Mouse (Mus musculus) cerebellum, adult 18-20 months (tissue): ENCODE measurements at regions not wholly inside any gene's neighbourhood (a gene's known extent, or its start where the extent isn't known, plus 50 kb on each side); places are given as distances from the start of the nearest gene placed in this dataset.

ENCODE experiments used
- DNase-seq, 2 experiments: peaks; one replicate each; pipeline ENCODE4 v3.0.0; 2021

DNA sequence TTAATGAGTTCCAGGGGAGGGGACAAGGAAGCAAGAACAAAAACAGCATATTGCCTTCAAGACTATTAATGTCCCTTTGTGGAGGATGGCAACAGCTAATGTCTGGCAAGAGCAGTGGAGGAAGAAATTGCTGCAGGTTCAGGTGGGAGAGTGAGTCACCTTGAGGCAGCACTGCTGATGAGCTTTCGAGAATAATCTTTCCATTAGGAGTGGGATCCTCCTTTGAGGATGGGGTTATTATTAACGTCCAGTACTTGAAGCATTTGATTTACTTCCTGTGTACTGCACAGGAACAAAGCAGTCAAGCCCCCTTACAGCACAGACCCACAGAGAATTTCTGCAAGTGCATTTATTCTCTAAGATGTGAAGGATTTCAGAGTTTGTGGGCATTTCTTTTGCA lies 671.2 kb upstream of the Stxbp6 start:
- no peak for DNase-seq

DNA sequence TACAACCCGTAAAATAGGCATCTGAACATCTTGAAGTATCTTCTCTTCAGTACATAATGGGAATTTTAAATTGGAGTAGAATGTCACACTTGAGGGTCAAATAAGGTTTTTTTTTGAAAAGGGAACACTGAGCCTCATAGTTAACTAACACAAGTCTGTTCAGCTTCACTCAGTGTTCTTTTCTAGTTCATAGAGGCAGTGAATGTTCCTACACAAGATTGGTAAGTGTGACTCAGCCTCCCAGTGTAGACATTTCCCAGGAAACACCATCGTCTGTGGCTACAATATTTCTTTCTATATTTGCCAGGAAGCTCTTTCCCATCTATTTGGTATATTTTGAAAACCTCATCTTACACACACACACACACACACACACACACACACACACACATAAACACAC lies 670.1 kb upstream of the Stxbp6 start:
- DNase-seq, result no peak

DNA sequence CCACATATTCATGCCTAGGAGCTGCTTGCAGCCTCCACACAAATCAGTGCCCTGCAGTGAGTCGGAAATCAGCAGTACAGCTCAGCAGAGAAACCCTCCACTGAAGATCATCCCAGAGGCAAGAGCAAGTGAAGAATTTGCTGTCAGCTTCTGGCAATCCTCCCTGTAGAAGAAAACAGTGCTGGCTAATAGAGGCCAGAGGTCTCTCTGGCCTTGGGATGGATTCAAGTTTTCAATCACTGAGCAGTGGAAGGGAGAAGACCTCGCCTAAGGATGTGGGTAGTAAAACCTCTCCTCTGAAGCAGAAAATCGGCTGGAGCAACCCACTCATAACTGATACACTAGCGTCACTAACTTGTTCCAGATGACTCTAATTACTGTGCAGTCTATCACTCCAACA lies 659.2 kb upstream of the Stxbp6 start:
- no peak for DNase-seq

DNA sequence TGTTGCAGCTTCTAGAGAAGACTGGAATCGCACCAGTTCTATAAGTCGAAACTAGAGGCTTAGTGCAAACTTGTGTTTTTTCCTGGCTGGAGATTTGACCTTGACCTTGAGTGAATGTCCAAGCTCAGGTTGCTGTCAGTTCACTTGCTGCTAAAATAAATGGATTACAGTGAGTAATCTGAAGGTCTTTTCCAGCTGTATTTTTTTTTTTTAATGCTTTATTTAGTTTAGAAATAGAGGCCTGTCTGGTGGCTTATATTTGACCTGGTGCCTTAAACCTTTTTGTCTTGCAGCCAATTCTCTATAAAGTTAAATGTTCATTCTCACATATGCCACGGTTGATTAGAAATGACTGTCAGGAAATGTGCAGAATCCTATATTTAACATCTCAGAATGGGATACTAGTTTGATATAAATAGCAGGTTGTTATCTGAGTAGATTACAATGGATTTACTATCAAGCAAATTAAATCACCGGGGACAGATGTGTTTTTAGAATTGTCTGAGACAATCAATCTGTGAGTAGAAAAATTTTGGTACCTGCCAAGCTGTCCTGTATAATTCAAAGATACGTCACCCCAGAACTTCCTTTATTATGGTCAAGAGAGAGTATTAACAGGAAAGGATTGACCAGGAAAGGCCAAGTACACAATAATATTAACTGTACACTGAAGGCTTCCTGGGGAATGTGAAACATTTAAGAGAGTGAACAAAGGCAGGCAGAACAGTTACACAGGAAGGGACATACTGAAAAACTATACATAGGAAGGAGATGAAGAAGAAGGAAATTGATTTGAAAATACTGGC lies 650.3 kb upstream of the Stxbp6 start:
- no peak for DNase-seq

DNA sequence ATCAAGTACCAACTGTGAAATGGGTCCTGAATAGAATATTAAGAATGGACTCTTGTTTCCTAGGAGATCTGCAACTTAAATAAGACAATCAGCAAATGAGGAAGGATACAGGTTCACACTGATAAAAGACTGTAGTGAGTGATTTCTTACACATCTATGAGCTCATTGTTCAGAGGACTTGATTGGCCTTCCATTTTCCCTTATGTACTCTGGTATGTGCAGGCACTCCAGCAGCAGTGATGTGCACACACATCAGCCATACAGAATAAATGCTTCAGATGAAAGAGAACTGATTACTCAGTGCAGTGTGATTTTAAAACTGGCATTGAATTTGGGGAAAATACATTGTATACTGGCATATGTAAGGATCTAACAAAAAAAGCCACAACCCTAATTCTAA lies 636.8 kb upstream of the Stxbp6 start:
- DNase-seq, result no peak

DNA sequence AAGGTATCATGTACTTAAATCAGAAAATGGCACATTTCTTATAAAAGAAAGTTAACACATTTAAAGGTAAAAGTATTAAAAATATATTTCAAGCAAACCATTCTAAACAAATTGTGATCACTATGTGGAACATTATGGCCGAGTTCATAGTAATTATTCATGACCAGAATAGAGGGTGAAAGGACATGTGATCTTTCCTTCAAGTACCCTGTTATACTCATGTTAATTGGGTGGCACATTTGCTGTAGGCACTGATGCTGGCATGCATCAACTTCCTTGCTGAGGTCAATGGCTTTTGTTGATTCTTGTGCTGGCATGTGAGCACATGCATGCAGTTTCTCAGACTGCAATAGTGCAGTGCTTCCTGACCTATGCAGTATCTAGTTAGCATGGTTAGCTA lies 636.3 kb upstream of the Stxbp6 start:
- no peak for DNase-seq

DNA sequence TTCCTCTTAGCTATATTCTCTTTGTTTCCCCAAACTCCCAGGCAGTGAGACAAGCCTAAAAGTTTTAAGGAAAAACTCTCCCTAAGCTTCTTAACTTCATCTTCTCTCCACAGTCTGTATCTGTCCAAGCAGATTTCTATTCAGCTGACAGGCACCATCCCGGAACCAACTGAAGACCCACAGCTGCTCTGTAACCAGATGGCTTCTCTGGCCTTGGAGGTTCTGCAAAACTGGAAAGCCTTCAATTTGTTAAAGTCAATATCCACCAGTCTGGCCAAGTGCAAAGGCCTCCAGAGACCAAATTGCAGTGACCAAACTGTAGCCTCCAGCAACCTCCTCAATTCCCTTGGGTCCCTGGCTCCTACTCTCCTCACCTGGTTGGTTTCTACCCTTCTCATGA lies 614.8 kb upstream of the Stxbp6 start:
- no peak for DNase-seq

DNA sequence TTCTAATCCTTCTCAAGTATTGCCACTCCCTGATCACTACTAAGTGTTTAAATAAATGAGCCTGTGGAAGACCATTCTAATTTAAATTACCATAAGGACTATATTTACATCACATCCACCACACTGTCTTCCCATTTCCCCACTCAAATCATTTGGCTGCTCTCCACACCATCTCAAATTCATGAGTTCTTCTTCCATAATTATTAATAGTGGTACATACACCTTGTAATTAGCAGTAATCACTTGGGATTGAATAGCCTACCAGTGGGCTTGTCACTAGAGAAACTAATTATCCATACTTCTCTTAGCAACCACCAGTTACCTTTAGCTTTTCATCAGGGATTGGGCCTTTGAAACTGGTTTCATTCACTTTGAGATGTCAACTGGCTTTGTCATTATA lies 612.3 kb upstream of the Stxbp6 start:
- DNase-seq, result no peak

DNA sequence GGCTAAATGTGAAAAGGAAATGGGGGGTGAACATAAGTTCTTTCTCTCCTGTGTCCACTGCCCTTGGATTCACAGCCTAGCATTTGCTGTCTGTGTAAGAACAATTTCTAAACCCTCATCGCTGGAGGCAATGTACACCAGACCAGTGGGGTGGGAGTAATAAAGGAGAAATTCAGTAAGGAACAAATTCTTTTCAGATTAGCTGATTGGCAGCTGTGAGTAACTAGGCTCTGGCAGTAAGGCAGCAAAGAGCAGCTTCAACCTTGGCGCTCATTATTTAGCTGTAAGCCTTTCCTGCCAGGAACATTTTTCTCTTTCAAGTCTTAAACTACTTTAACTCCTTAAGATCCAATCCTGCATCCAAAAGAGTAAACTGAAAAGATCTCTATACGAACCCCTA lies 597.9 kb upstream of the Stxbp6 start:
- no peak for DNase-seq

DNA sequence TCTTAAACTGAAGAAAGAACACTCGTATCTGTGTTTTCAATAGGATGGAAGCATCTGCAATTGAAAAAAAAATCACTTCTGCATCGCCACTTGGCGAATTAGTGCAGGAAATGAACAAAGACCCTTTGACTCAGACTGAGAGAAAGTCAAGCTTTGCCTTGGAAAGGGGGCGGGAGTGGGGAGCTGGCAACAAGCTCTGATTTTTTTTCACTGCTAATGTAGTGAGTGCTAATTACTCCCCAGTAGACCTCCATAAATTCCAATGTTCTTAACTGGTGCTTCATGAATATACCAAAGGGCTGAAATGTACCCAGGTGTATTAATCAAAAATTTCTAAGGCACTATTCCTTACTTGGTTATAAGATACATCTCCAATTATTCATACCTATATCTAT lies 597.0 kb upstream of the Stxbp6 start:
- DNase-seq, result no peak

DNA sequence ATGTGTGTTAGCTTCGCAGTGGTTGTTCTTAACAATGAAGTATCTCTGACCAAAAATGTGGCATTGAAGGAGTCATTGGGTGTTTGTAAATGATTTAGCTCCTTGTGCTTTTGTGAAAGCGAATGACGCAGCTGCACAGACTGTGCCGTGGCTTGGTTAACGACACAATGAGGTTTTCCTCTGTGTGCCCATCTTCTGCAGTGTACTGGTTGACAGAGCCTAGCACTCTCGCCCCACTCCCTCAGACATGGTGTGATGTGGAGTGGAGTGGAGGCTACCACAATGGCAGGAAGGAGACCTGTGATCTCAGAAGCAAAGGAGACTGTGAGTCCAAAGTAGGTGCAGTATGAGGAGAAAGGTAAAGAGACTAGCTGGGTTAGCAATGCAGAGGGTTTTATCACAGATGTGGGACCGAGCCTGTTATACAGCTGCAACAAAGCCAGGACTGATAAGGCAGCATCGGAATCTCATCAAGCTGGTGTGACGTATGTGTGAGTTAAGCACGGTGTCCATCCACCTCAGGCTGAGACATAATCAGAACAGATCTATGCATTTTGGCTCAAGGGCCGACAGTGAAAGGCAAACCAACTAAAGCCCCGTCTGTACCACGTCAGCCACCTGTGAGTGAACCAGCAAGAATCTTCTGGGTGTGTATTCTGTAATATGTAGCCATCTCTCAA lies 596.5 kb upstream of the Stxbp6 start:
- no peak for DNase-seq

DNA sequence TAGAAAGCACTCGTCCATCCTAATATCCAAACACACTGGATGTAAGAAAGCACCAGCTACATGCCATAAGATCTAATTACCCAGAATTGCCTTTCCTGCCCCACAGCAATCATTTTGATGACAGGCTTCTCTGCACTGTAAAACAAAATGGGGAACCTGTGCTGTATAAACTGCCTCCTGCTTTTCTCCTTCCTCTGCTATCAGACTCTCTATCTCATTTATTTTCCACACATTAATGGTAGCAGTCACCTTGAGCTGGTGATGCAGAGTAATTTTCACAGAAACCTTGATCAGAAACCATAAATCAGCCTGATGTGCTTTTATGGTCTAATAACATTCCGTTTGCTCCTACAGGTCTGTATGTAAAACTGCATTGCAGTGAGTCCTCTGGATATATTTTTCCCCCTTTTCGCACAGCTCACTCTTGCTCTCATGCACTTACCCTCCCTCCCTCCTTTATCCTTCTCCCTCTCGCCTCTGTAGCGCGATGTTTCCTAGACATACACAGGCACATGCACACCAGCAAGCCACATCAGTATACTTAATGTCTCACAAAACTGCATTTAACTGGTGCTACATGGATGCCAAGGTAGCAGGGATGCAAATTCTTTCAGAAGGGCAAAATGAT lies 595.9 kb upstream of the Stxbp6 start:
- DNase-seq, result no peak

DNA sequence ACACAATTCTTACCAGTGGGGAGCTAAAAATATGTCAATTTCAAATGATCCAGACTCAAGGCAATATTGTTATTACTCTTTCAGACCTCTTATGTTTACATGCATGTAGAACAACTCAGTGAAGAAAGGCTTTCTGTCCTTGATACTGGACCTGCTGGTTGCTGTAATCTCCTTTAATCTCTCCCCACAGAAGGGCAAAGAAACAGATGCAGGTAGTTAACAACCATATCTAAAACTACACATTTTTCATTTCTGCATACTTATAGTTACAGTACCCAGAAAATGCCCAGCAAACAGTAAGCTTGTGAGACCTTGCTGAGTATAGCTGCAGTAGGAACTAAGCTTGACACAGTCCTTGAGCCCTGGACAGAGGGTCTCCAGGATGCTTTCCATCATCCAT lies 585.1 kb upstream of the Stxbp6 start:
- no peak for DNase-seq

DNA sequence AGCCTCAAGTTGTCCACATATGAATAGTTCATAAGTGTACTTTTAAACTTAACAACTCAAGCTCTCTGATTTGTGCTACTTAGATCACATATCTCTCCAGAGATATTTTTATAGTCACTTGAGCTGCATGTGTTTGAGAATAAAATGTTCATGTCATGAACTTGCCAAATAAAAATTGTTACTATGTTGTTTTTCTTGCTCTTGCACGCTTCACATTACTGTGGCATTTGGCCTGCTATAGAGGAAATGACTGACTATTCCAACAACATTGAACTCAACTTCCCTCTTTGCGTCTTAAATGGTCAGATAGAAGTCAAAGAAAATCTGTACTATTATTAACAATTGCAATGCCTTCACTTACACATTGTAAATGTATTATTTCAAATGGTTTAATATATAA lies 582.1 kb upstream of the Stxbp6 start:
- DNase-seq, result no peak

DNA sequence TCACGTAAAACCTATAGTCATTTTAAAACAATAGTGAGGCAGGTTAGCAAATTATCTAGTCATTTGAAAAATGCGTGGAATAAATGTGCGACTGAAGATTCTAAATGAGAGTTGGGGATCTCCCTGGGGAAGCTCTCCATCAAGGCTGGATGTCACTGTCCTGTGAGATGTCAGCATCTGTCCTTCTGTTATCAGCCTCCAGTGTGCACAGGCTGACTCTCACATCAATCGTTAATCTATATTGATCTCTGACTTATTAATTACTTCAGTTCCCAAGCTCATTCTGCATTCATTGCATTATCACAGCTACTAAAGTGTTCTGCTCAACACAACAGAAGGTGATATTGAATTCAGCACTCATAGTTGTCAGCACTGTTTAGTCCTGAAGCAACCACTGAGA lies 574.1 kb upstream of the Stxbp6 start:
- no peak for DNase-seq

DNA sequence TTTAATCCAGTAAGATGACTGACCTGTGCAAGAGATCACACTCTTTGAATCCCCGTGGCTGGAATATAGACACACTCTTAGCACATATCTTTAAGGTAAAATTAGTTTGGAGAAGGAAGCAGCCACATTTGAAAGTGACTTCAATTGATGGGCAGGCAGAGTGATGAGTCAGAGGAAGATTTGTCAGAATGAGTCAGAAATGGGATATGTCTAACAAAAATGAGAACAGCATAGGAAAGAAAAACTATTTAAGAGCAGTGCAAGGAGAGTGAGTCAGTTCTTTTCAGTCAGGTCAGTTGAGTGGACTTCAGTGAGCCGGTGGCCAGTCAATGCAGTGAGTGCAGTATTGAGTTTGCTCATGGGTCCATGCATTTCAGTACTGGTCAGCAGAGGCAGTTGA lies 569.7 kb upstream of the Stxbp6 start:
- DNase-seq, result no peak

DNA sequence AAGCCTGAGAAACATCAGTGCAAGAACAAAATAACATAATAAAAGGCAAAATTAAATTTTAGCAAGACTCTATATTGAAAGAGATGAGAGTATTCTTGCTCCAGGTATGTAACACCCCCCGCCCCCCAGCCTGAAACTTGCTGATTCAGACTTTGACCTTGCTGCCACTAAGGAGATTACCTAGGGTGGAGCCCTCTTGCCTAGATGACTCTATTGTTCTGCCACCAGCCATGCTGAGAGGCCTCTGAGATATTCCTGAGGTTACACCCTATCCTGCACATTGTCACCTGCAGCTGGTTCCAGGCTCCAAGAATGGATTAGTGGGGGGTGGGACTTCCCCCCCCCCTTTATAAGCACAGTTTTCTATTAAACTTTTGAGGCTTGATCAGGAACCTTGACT lies 548.3 kb upstream of the Stxbp6 start:
- no peak for DNase-seq

DNA sequence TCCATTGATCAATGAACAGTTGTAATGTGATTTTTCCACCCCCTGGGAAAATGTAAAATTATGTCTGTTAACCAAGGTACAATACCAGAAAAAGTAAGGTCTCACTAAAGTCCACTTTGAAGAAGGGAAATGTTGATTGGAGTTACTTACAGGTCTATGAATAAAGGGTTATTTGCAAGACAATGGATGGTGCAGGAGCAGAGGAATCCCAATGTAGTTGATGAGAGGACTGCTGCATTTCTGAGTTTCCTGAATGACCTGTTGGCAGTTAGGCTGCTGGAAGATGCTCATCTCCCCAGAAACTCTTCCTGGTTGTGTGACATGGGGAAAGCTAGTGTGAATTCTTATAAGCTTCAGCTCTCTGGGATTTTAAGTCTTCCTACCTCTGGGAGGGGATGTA lies 545.5 kb upstream of the Stxbp6 start:
- DNase-seq, result no peak

DNA sequence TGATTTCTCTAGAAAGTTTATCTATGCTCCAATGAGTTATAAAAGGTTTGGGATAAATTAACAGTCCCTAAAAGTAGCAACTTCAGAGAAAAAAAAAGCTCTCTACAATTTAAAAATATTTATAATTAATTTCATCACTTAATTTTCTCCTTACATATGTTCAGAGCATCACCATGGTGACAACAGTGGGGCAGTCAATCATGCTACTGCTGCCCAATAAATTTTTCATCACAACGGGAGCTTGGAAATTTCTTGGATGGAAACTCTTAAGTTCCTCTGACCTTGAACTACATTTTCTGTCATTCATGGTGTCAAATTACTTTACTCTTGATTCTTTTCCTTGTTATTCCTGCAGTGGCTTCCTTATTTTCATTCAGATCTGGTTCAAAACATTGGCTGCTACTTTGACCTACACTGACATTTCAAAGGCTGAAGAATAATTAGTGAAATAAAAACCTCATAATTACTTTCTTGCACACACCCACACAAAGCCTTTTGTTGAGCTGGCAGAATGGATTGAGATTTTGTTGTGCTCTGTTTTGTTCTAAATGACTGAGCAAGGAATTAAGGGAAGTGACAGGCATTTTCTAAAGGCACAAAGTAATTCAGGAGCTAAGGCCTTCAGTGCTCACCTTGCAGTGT lies 540.1 kb upstream of the Stxbp6 start:
- DNase-seq, result no peak

DNA sequence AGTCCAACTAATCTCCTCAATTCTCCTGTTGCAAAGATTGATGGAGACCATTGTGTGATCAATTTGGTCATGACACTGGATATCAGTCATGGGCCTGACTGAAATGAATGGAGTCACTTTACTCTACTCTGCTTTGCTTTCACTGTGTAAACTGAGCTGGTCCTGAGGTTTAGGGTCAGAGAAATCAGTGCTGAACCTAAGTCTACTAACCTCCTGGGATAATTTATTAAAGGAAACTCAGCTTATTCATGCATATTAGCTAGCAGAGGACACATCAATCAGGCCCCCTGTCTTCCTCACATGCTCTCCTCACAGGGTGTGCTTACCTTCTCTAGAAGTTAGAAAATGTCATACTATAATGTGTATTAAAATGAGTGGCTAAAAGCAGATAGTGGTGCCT lies 539.6 kb upstream of the Stxbp6 start:
- DNase-seq, result no peak

DNA sequence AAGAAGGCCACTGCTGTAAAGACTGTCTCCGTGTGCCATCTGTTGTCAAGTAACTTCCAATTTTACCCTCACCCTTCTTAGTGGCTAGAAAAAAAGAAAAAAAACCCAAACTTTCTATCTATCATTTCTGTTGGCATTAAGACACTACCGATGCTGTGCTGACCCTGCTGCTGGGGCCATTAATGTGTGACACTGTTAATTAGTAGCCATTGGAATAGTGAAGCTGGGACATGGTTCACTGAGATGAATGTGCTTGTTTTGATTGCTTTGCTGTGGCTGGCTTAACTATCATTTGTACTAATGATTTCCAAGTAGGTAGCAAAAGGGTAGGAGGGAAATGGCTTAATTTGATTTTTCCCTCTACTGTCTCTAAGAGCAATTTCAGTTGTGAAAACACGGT lies 524.9 kb upstream of the Stxbp6 start:
- DNase-seq, result no peak

DNA sequence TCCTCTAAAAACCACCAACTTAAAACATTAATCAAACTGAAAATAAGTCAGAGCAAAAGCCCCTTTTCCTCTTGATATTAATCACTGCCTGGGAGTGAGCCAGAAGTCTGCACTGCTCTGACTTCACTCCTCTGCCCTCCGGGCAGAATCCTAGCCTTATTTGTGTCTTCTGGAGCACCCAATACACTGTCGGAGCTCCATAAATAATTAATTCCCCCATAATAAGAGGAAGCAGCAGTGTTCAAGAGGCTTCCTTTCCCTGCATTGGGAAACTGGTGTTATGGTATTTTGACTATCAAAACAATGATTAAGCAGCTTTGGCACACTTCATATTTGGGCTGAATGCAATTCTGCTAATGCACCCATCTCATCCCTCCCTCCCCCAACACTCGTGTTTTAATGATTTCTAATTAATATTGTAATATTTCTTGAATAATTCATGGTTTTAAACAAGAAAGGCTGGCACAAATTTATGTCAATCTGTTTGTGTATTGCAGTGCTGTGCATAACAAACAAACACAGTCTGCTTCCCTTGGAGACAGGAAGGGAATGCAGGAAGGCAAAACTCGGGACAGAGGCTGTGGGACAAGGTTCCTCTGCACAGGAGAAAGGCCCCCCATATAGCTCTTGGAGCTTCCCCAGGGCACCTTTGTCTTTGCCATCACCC lies 523.5 kb upstream of the Stxbp6 start:
- DNase-seq, result no peak

DNA sequence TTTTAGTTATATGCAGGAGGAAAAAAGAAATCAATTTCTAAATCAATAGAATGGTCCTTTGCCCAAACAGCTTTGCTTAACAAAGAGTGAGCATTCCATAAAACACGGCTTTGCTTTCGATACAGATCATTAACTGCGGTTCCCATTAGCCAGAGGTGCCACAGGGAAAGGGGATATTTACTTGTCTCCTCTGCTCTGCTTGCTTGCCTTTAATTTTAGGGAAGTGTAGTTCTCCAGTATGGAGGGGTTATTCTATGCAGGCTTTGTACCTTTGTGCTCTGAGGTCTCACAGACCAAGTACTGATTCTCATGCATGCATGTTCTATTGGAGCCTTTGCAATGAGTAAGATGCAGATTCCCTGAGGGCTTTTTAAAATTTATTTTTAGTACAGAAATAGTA lies 520.2 kb upstream of the Stxbp6 start:
- DNase-seq, result no peak
